Mouse (Mus musculus) brain, embryonic 14.5 days (tissue): ENCODE measurements around the gene Aldh16a1.

Experiments used
- CTCF ChIP-seq: fragments of 200-500 bp; IDR thresholded peaks from 2 replicates; pipeline ENCODE4 v1.5.1; 2012; ENCODE audit warnings: inconsistent platforms, mild to moderate bottlenecking, moderate library complexity, borderline replicate concordance; ENCODE audit not compliant: insufficient read depth, insufficient read length; ENCODE audit errors: extremely low read depth
- POLR2A ChIP-seq: fragments of 200-500 bp; IDR thresholded peaks from 2 replicates; pipeline ENCODE4 v1.6.1; 2012; ENCODE audit warnings: mild to moderate bottlenecking, inconsistent platforms, borderline replicate concordance; ENCODE audit not compliant: poor library complexity, insufficient read depth, insufficient read length, severe bottlenecking; ENCODE audit errors: extremely low read depth

- TF ChIP-seq POLR2A, result no peak
- no peak for TF ChIP-seq CTCF
Observed at GRCm38 (mm10) chr7:45193406-45193805, 39.0 kb upstream of the Aldh16a1 start.
